11 mouse cellular contexts compared by ENCODE assay signal in genomic region chr17:25405224-25405895, GRCm38 (mm10). TPM values are rescaled to one million over a fixed set of nuclear protein-coding genes. Genes with fewer than 3 reads are reported as not detected.
A peak's percentile ranks its signal among the peaks of the same experiment; 100 is the strongest.
DNase-seq lines count a peak whose midpoint lies in the region; ATAC-seq and TF ChIP-seq lines count a peak whose summit lies in the region.
"Had no signal": no experiment of that assay in that cellular context is flagged by ENCODE, and none has a peak within 500 bp of the region (broad histone marks: within the 10 kb centered on the region; RNA-seq: fewer than 3 reads in every experiment).

No protein-coding gene starts in this region.

- intact Hi-C loops in heart, postnatal 14 days (cut with DNase I), result no loop called here

- no peak for TF ChIP-seq POLR2A in cortical plate, adult 2 months (IDR thresholded peaks at IDR 0.05; ENCODE audit: extremely low read depth, insufficient read depth, low read length)

- ATAC-seq in hindbrain, embryonic 13.5 days (ENCODE audit: low FRiP score), result 0 out of 2 replicates have a peak, but pooled peaks have one; percentile 25
- peak; percentile 21; the same call in 1 of the 2 replicates for ATAC-seq in midbrain, embryonic 14.5 days (ENCODE audit: low FRiP score, low TSS enrichment)
- ATAC-seq in granulocyte monocyte progenitor cell, adult 5-6 weeks (replicated peaks; ENCODE audit: poor library complexity, severe bottlenecking), result no peak
- ATAC-seq in inflammation-experienced regulatory T-cells, adult 6 months, result no peak

- WGBS in hindbrain, embryonic 13.5 days, result 7% methylated on average over 10 of the region's 10 CpGs
- 5% methylated on average over 10 of the region's 10 CpGs for WGBS in midbrain, embryonic 14.5 days

- DNase-seq in heart, adult 11 months, result peak; percentile 93
- no peak for DNase-seq in heart, postnatal 14 days
- DNase-seq in midbrain, embryonic 14.5 days, result no peak
- no peak for DNase-seq in right cerebral cortex, adult 2 months (ENCODE audit: low spot score in 2 of 2)
- DNase-seq: cerebellum, adult 2 months had no signal

- 0 out of 2 replicates have a peak overlapping the region, but pooled peaks have one; percentile 43 for H3K27ac ChIP-seq in cortical plate, adult 2 months (ENCODE audit: insufficient read depth, low read length)
- peak overlapping the region; percentile 72 for H3K27ac ChIP-seq in hindbrain, embryonic 13.5 days
- peak overlapping the region; percentile 78 for H3K27ac ChIP-seq in midbrain, embryonic 14.5 days (replicated peaks; ENCODE audit: low read depth, low read length)

- no peak for TF ChIP-seq CTCF in cortical plate, adult 2 months (IDR thresholded peaks at IDR 0.05; ENCODE audit: extremely low read depth, insufficient read depth, low read length)

- H3K9ac ChIP-seq in hindbrain, embryonic 13.5 days, result peak overlapping the region; percentile 24; the same call in 1 of the 2 replicates
- H3K9ac ChIP-seq in midbrain, embryonic 14.5 days (replicated peaks; ENCODE audit: low read length), result peak overlapping the region; percentile 9; the same call in 1 of the 2 replicates

- no peak overlapping the region for H3K4me3 ChIP-seq in cortical plate, adult 2 months (ENCODE audit: insufficient read depth, low read length)
- H3K4me3 ChIP-seq in hindbrain, embryonic 13.5 days, result no peak overlapping the region
- H3K4me3 ChIP-seq in midbrain, embryonic 14.5 days (replicated peaks; ENCODE audit: low read depth, low read length), result no peak overlapping the region

- H3K9me3 ChIP-seq in hindbrain, embryonic 13.5 days, result no peaks in the 10 kb centered on the region
- no peaks in the 10 kb centered on the region for H3K9me3 ChIP-seq in midbrain, embryonic 14.5 days (ENCODE audit: control insufficient read depth, low read length)

- H3K4me1 ChIP-seq in cortical plate, adult 2 months (ENCODE audit: control insufficient read depth, insufficient read depth, low read length), result peaks cover 19% of the 10 kb centered on the region
- peaks cover 83% of the 10 kb centered on the region for H3K4me1 ChIP-seq in hindbrain, embryonic 13.5 days (replicated peaks)
- peaks cover 64% of the 10 kb centered on the region for H3K4me1 ChIP-seq in midbrain, embryonic 14.5 days (ENCODE audit: control insufficient read depth, insufficient read depth, low read length)

- no peak overlapping the region for H3K4me2 ChIP-seq in hindbrain, embryonic 13.5 days
- no peak overlapping the region for H3K4me2 ChIP-seq in midbrain, embryonic 14.5 days (ENCODE audit: low read length)

- H3K36me3 ChIP-seq in hindbrain, embryonic 13.5 days, result no peaks in the 10 kb centered on the region
- H3K36me3 ChIP-seq in midbrain, embryonic 14.5 days (ENCODE audit: control insufficient read depth, insufficient read depth, low read length), result no peaks in the 10 kb centered on the region

- peaks cover 37% of the 10 kb centered on the region for H3K27me3 ChIP-seq in hindbrain, embryonic 13.5 days
- no peaks in the 10 kb centered on the region for H3K27me3 ChIP-seq in midbrain, embryonic 14.5 days (ENCODE audit: control insufficient read depth, insufficient read depth, low read length)

RNA-seq across cellular contexts. Expression of gene Cacna1h, which starts 28.2 kb away (rescaled TPM):
- total RNA-seq in heart, postnatal 14 days (2021), result 1 to 10 TPM; 4.9 to 8.1 TPM
- polyA plus RNA-seq in cortical plate, adult 2 months (2012; rRNA removed), result 39.6 and 49.8 TPM in 2 replicates
- polyA plus RNA-seq in hindbrain, embryonic 13.5 days (2015; fragmentation: Nextera tagmentation; extraction: Ambion mirVana), result 9.7 and 10.2 TPM in 2 replicates
- polyA plus RNA-seq in midbrain, embryonic 14.5 days (2014; fragmentation: Nextera tagmentation; extraction: Ambion mirVana), result 11.3 and 15.0 TPM in 2 replicates
- total RNA-seq in granulocyte monocyte progenitor cell, adult 5-6 weeks (2014; fragmentation: Nextera tagmentation), result not detected in 2 replicates
- total RNA-seq in granulocyte monocyte progenitor cell, adult 5-6 weeks (2017), result not detected in 2 replicates
- polyA plus RNA-seq in inflammation-experienced regulatory T-cells, adult 6 months (2017; shearing (Covaris generic)), result not detected

RNA-seq across cellular contexts. Expression of gene Tpsg1, which starts 36.3 kb away (rescaled TPM):
- total RNA-seq in heart, postnatal 14 days (2021), result not detected
- polyA plus RNA-seq in cortical plate, adult 2 months (2012; rRNA removed), result not detected in 2 replicates
- polyA plus RNA-seq in hindbrain, embryonic 13.5 days (2015; fragmentation: Nextera tagmentation; extraction: Ambion mirVana), result 0.85 and 0.90 TPM in 2 replicates
- 0.61 and 1.2 TPM in 2 replicates for polyA plus RNA-seq in midbrain, embryonic 14.5 days (2014; fragmentation: Nextera tagmentation; extraction: Ambion mirVana)
- not detected in 2 replicates for total RNA-seq in granulocyte monocyte progenitor cell, adult 5-6 weeks (2014; fragmentation: Nextera tagmentation)
- total RNA-seq in granulocyte monocyte progenitor cell, adult 5-6 weeks (2017), result not detected in 2 replicates
- not detected for polyA plus RNA-seq in inflammation-experienced regulatory T-cells, adult 6 months (2017; shearing (Covaris generic))
- total RNA-seq: CH12.LX; left cerebral cortex, adult 8-10 months had no signal
- polyA plus RNA-seq: cerebellum, adult 2 months had no signal

RNA-seq across cellular contexts. Expression of gene Tpsb2, which starts 39.3 kb away (rescaled TPM):
- total RNA-seq in heart, postnatal 14 days (2021), result 1 to 10 TPM; 5.2 to 5.7 TPM
- polyA plus RNA-seq in cortical plate, adult 2 months (2012; rRNA removed), result 0.13 and 0.76 TPM in 2 replicates
- polyA plus RNA-seq in hindbrain, embryonic 13.5 days (2015; fragmentation: Nextera tagmentation; extraction: Ambion mirVana), result 0.14 TPM in 1 of 2 replicates, not detected in the other
- polyA plus RNA-seq in midbrain, embryonic 14.5 days (2014; fragmentation: Nextera tagmentation; extraction: Ambion mirVana), result 0.20 TPM in 1 of 2 replicates, not detected in the other
- not detected in 2 replicates for total RNA-seq in granulocyte monocyte progenitor cell, adult 5-6 weeks (2014; fragmentation: Nextera tagmentation)
- total RNA-seq in granulocyte monocyte progenitor cell, adult 5-6 weeks (2017), result not detected in 2 replicates
- polyA plus RNA-seq in inflammation-experienced regulatory T-cells, adult 6 months (2017; shearing (Covaris generic)), result not detected
- total RNA-seq: CH12.LX; left cerebral cortex, adult 8-10 months had no signal
- polyA plus RNA-seq: cerebellum, adult 2 months had no signal

RNA-seq across cellular contexts. Expression of gene Tekt4, which starts 49.1 kb away (rescaled TPM):
- total RNA-seq in heart, postnatal 14 days (2021), result under 1 TPM in 1 of 2 experiments, not detected in 1; 0.50 TPM
- polyA plus RNA-seq in cortical plate, adult 2 months (2012; rRNA removed), result 0.85 and 1.1 TPM in 2 replicates
- 1.1 and 2.0 TPM in 2 replicates for polyA plus RNA-seq in hindbrain, embryonic 13.5 days (2015; fragmentation: Nextera tagmentation; extraction: Ambion mirVana)
- polyA plus RNA-seq in midbrain, embryonic 14.5 days (2014; fragmentation: Nextera tagmentation; extraction: Ambion mirVana), result 0.46 and 0.50 TPM in 2 replicates
- not detected in 2 replicates for total RNA-seq in granulocyte monocyte progenitor cell, adult 5-6 weeks (2014; fragmentation: Nextera tagmentation)
- total RNA-seq in granulocyte monocyte progenitor cell, adult 5-6 weeks (2017), result not detected in 2 replicates
- polyA plus RNA-seq in inflammation-experienced regulatory T-cells, adult 6 months (2017; shearing (Covaris generic)), result not detected
- total RNA-seq: CH12.LX had no signal

RNA-seq across cellular contexts. Expression of gene Tpsab1, which starts 60.0 kb away (rescaled TPM):
- total RNA-seq in heart, postnatal 14 days (2021), result 1 to 10 TPM; 2.3 to 2.6 TPM
- 0.06 TPM in 1 of 2 replicates, not detected in the other for polyA plus RNA-seq in cortical plate, adult 2 months (2012; rRNA removed)
- 0.08 TPM in 1 of 2 replicates, not detected in the other for polyA plus RNA-seq in hindbrain, embryonic 13.5 days (2015; fragmentation: Nextera tagmentation; extraction: Ambion mirVana)
- polyA plus RNA-seq in midbrain, embryonic 14.5 days (2014; fragmentation: Nextera tagmentation; extraction: Ambion mirVana), result not detected in 2 replicates
- total RNA-seq in granulocyte monocyte progenitor cell, adult 5-6 weeks (2014; fragmentation: Nextera tagmentation), result not detected in 2 replicates
- total RNA-seq in granulocyte monocyte progenitor cell, adult 5-6 weeks (2017), result not detected in 2 replicates
- polyA plus RNA-seq in inflammation-experienced regulatory T-cells, adult 6 months (2017; shearing (Covaris generic)), result not detected
- total RNA-seq: CH12.LX; left cerebral cortex, adult 8-10 months had no signal
- polyA plus RNA-seq: cerebellum, adult 2 months had no signal

Comparison
In these comparisons a context has a peak if more than half of its experiments do, and no peak if none do; other contexts are left out.
1. ATAC-seq: peak in hindbrain, embryonic 13.5 days (single experiment) and midbrain, embryonic 14.5 days (single experiment); none in granulocyte monocyte progenitor cell, adult 5-6 weeks (single experiment) and inflammation-experienced regulatory T-cells, adult 6 months (single experiment).
2. RNA of gene Cacna1h, which starts 28.2 kb away (polyA plus RNA-seq): 39.6 to 49.8 TPM in cortical plate, adult 2 months, 11.3 to 15.0 TPM in midbrain, embryonic 14.5 days and 9.7 to 10.2 TPM in hindbrain, embryonic 13.5 days; not detected in inflammation-experienced regulatory T-cells, adult 6 months; every median in the first group is over 10 times any median in the second.
3. Peak in every context shown above with its lines, with median percentiles within 50 percentile points of each other: H3K27ac ChIP-seq.